Mouse (Mus musculus) ES-Bruce4 (cell line): ENCODE data around the gene Rab3gap1.

ENCODE experiments used
- CTCF ChIP-seq: IDR thresholded peaks from one replicate; pipeline ENCODE4 v1.8.1; 2011; ENCODE audit warnings: low read depth, low read length
- EP300 ChIP-seq: IDR thresholded peaks from 2 replicates; pipeline ENCODE4 v1.6.1; 2011; ENCODE audit warnings: low read depth, low read length; ENCODE audit not compliant: insufficient read depth

DNA sequence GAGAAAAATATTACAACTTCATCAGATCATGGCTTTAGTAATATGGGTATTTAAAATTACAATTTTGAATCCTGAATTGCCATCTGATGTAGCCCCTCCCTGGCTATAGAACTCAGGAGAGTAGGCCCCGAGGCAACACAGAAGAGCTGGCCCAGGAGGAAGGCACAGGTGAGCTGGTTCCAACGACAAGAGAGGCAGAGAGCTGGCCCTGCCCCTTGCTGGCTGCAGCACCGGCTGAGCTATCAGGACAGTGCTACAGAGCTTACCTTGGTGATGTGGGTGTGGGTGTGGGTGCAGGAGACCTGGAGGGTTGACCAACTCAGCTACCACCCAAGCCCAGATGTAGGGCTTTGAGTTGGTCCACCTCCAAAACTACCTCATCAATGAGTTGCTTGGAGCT, 119.7 kb downstream of the Rab3gap1 start:
- TF ChIP-seq CTCF (no peak), EP300 (no peak)
